In the genomic region with DNA sequence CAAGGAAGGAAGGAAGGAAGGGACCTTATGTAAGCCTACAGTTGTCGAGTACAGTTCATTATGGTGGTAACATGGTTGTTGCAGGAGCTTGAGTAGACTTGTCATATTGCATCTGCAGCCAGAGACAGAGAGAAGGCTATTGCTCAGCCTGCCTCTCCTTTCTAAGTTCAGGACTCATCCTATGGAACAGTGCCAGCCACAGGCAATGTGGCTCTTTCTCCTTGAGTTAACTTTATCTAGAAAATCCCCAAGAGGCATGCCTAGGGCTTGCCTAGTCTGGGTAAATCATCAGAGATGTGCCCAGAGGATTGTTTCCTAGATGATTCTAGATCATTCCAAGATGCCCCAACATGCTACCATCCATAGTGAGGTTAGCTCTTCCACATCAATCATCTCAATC, we compare ENCODE assay signal across 20 mouse cellular contexts. TPM values are rescaled to one million over a fixed set of nuclear protein-coding genes. Genes with fewer than 3 reads are reported as not detected.
DNase-seq lines count a peak whose midpoint lies in the region; ATAC-seq lines count a peak whose summit lies in the region.
"Had no signal": no experiment of that assay in that cellular context is flagged by ENCODE, and none has a peak within 500 bp of the region (broad histone marks: within the 10 kb centered on the region; RNA-seq: fewer than 3 reads in every experiment).

No protein-coding gene starts in this region.

- DNase-seq in midbrain, embryonic 11.5 days (ENCODE audit: low spot score, missing footprints): peak; percentile 67
- DNase-seq in midbrain, embryonic 10.5 days (ENCODE audit: low spot score): no peak
- DNase-seq in Muller cell, postnatal 12 days (ENCODE audit: inconsistent ontology term): peak; percentile 31
- DNase-seq in heart, postnatal 4 days: no peak
- no peak for DNase-seq in c-Kit-positive CD71-positive TER-119-positive erythroid progenitor cells, embryonic 14.5 days (ENCODE audit: low spot score)
- DNase-seq: adrenal gland, adult 8-10 months; adrenal gland, postnatal 14 days; adrenal gland, postnatal 36 days; cerebellum, adult 11-12 months; cerebellum, adult 2 months; cerebellum, adult 9-10 months; cerebellum, postnatal 10 days; cerebellum, postnatal 25 days; forebrain, postnatal 0 days had no signal

- H3K9me3 ChIP-seq in midbrain, embryonic 11.5 days (ENCODE audit: control insufficient read depth, low read length): no peaks in the 10 kb centered on the region
- no peaks in the 10 kb centered on the region for H3K9me3 ChIP-seq in midbrain, embryonic 10.5 days (replicated peaks)
- H3K9me3 ChIP-seq: embryonic facial prominence, embryonic 10.5 days; embryonic facial prominence, embryonic 12.5 days; forebrain, embryonic 13.5 days; forebrain, embryonic 15.5 days had no signal

- WGBS in midbrain, embryonic 11.5 days: 89% methylated on average over 1 of the region's 1 CpGs
- 91% methylated on average over 1 of the region's 1 CpGs for WGBS in midbrain, embryonic 10.5 days

- no peaks in the 10 kb centered on the region for H3K4me1 ChIP-seq in midbrain, embryonic 11.5 days (ENCODE audit: control insufficient read depth, insufficient read depth, low read length)
- H3K4me1 ChIP-seq in midbrain, embryonic 10.5 days: no peaks in the 10 kb centered on the region
- H3K4me1 ChIP-seq: embryonic facial prominence, embryonic 10.5 days; embryonic facial prominence, embryonic 12.5 days; forebrain, embryonic 13.5 days; forebrain, embryonic 15.5 days had no signal

- no peak for ATAC-seq in midbrain, embryonic 11.5 days (ENCODE audit: low FRiP score)
- ATAC-seq: activated CD4-positive, CD25-positive, alpha-beta regulatory T cell, adult 4 months; forebrain, embryonic 13.5 days; forebrain, embryonic 15.5 days; forebrain, postnatal 0 days; Patski had no signal

- H3K4me3 ChIP-seq in midbrain, embryonic 11.5 days (ENCODE audit: low read depth, low read length): no peak overlapping the region
- no peak overlapping the region for H3K4me3 ChIP-seq in midbrain, embryonic 10.5 days
- H3K4me3 ChIP-seq: embryonic facial prominence, embryonic 10.5 days; embryonic facial prominence, embryonic 12.5 days; forebrain, embryonic 13.5 days; forebrain, embryonic 15.5 days had no signal

- no peak overlapping the region for H3K9ac ChIP-seq in midbrain, embryonic 11.5 days (ENCODE audit: low read length)
- H3K9ac ChIP-seq: embryonic facial prominence, embryonic 12.5 days; forebrain, embryonic 13.5 days; forebrain, embryonic 15.5 days; forebrain, postnatal 0 days had no signal

- no peaks in the 10 kb centered on the region for H3K36me3 ChIP-seq in midbrain, embryonic 11.5 days (ENCODE audit: control insufficient read depth, insufficient read depth, low read length)
- H3K36me3 ChIP-seq in midbrain, embryonic 10.5 days: no peaks in the 10 kb centered on the region
- H3K36me3 ChIP-seq: embryonic facial prominence, embryonic 10.5 days; embryonic facial prominence, embryonic 12.5 days; forebrain, embryonic 15.5 days had no signal

- no peak overlapping the region for H3K27ac ChIP-seq in midbrain, embryonic 11.5 days (ENCODE audit: low read depth, low read length)
- H3K27ac ChIP-seq in midbrain, embryonic 10.5 days (replicated peaks): no peak overlapping the region
- H3K27ac ChIP-seq: embryonic facial prominence, embryonic 10.5 days; embryonic facial prominence, embryonic 12.5 days; forebrain, embryonic 13.5 days; forebrain, embryonic 15.5 days had no signal

- H3K27me3 ChIP-seq in midbrain, embryonic 11.5 days (ENCODE audit: control insufficient read depth, insufficient read depth, low read length): no peaks in the 10 kb centered on the region
- no peaks in the 10 kb centered on the region for H3K27me3 ChIP-seq in midbrain, embryonic 10.5 days (ENCODE audit: low read depth, poor library complexity, severe bottlenecking)
- H3K27me3 ChIP-seq: embryonic facial prominence, embryonic 12.5 days; forebrain, embryonic 13.5 days; forebrain, embryonic 15.5 days had no signal

- H3K4me2 ChIP-seq in midbrain, embryonic 11.5 days: no peak overlapping the region
- H3K4me2 ChIP-seq: embryonic facial prominence, embryonic 12.5 days; forebrain, embryonic 13.5 days; forebrain, embryonic 15.5 days had no signal

RNA-seq across cellular contexts. Expression of a gene that starts 17.0 kb away (rescaled TPM):
- polyA plus RNA-seq in midbrain, embryonic 11.5 days (2014; fragmentation: Nextera tagmentation; extraction: Ambion mirVana): 57.5 and 63.0 TPM in 2 replicates
- polyA plus RNA-seq in midbrain, embryonic 10.5 days (2016; fragmentation: Nextera tagmentation; extraction: Ambion mirVana): 47.9 and 55.6 TPM in 2 replicates
- 10 to 100 TPM; 18.5 TPM for total RNA-seq in heart, postnatal 4 days (2021)

Comparison
In these comparisons a context has a peak if more than half of its experiments do, and no peak if none do; other contexts are left out.
1. DNase-seq: peak in midbrain, embryonic 11.5 days (single experiment) and Muller cell, postnatal 12 days (single experiment); none in midbrain, embryonic 10.5 days (single experiment), heart, postnatal 4 days (single experiment) and c-Kit-positive CD71-positive TER-119-positive erythroid progenitor cells, embryonic 14.5 days (single experiment).